Mouse (Mus musculus) stomach, postnatal 0 days (tissue): ENCODE measurements around the gene Myom1. TPM values are rescaled to one million over a fixed set of nuclear protein-coding genes. Genes with fewer than 3 reads are reported as not detected.

Experiments
- ATAC-seq: fragments of 200-750 bp; cut with Nextera tagmentation; 2 replicates; pipeline ENCODE4 v1.8.0; 2017; ENCODE audit not compliant: low FRiP score, low TSS enrichment
- DNase-seq: peaks from one replicate; pipeline ENCODE4 v3.0.0-alpha.2; 2016; ENCODE audit warnings: low spot score
- H3K27ac ChIP-seq: fragments of 300-500 bp; sonication (generic); replicated peaks from 2 replicates; pipeline ENCODE4 v1.5.1; 2014; ENCODE audit warnings: mild to moderate bottlenecking, control low read depth
- H3K27me3 ChIP-seq: fragments of 300-500 bp; sonication (generic); 2 replicates; pipeline ENCODE4 v1.6.1; 2014; ENCODE audit warnings: low read length; ENCODE audit not compliant: control insufficient read depth, insufficient read depth
- H3K36me3 ChIP-seq: fragments of 300-500 bp; sonication (generic); 2 replicates; pipeline ENCODE4 v1.6.1; 2014; ENCODE audit warnings: low read length, mixed read lengths; ENCODE audit not compliant: control insufficient read depth, insufficient read depth
- H3K4me1 ChIP-seq: fragments of 300-500 bp; sonication (generic); replicated peaks from 2 replicates; pipeline ENCODE4 v1.6.1; 2014; ENCODE audit warnings: antibody characterized with exemption; ENCODE audit not compliant: control insufficient read depth, insufficient read depth
- H3K4me2 ChIP-seq: fragments of 300-500 bp; sonication (generic); replicated peaks from 2 replicates; pipeline ENCODE4 v1.6.1; 2014; ENCODE audit warnings: low read depth, mild to moderate bottlenecking, control low read depth, moderate library complexity
- H3K4me3 ChIP-seq: fragments of 300-500 bp; sonication (generic); 2 replicates; pipeline ENCODE4 v1.5.1; 2014; ENCODE audit warnings: low read depth, low read length, control low read depth
- H3K9ac ChIP-seq: fragments of 300-500 bp; sonication (generic); 2 replicates; pipeline ENCODE4 v1.6.1; 2014; ENCODE audit warnings: mild to moderate bottlenecking, low read length, control low read depth, mixed read lengths
- H3K9me3 ChIP-seq: fragments of 300-500 bp; sonication (generic); 2 replicates; pipeline ENCODE4 v1.6.1; 2016; ENCODE audit warnings: low read length; ENCODE audit not compliant: control insufficient read depth
- CTCF ChIP-seq: IDR thresholded peaks from 2 replicates; pipeline ENCODE4 v1.5.1; 2016; ENCODE audit warnings: antibody characterized with exemption, low read depth, mild to moderate bottlenecking, moderate library complexity
- EP300 ChIP-seq: optimal IDR thresholded peaks from 2 replicates; pipeline ENCODE3; 2016; ENCODE audit warnings: antibody characterized with exemption
- WGBS: fragments of 180-500 bp; shearing (Covaris S2); extraction: QIAGEN DNeasy Blood & Tissue Kit; methylation state at CpG from one replicate; pipeline ENCODE4 v1.1.7; 2014; 5-methylcytosine and 5-hydroxymethylcytosine counted together
- polyA plus RNA-seq: library from polyadenylated mRNA; unstranded; fragments of >200 nt; fragmentation: Nextera tagmentation; extraction: Ambion mirVana; gene quantifications from 2 replicates; pipeline ENCODE4 v1.2.1, GENCODE M21; 2015

The Myom1 gene
- polyA plus RNA-seq, 1 experiment from 2014 or later, result 9.8 TPM

GRCm38 (mm10) chr17:70994671-70995070 is 7.8 kb upstream of the Myom1 start:
- Histone ChIP-seq H3K9me3 (no peaks in the 10 kb centered on the region), H3K9ac (no peak overlapping the region), H3K27ac (no peak overlapping the region), H3K36me3 (peaks cover 5% of the 10 kb centered on the region), H3K4me3 (no peak overlapping the region), H3K27me3 (no peaks in the 10 kb centered on the region), H3K4me2 (no peak overlapping the region), H3K4me1 (0 out of 2 replicates have a peak, but pooled peaks cover 2% of the 10 kb centered on the region)
- WGBS, result 77% methylated on average over 6 of the region's 6 CpGs
- no peak for DNase-seq
- ATAC-seq, result no peak
- TF ChIP-seq EP300, result no peak
- TF ChIP-seq CTCF, result no peak

GRCm38 (mm10) chr17:70995551-70995950 is 6.9 kb upstream of the Myom1 start:
- no peak for TF ChIP-seq EP300
- no peak for TF ChIP-seq CTCF
- H3K36me3 ChIP-seq, result peaks cover 5% of the 10 kb centered on the region
- H3K4me2 ChIP-seq, result no peak overlapping the region
- H3K9me3 ChIP-seq, result no peaks in the 10 kb centered on the region
- no peak overlapping the region for H3K27ac ChIP-seq
- DNase-seq, result no peak
- no peaks in the 10 kb centered on the region for H3K27me3 ChIP-seq
- H3K9ac ChIP-seq, result no peak overlapping the region
- H3K4me1 ChIP-seq, result 0 out of 2 replicates have a peak, but pooled peaks cover 2% of the 10 kb centered on the region
- 81% methylated on average over 6 of the region's 6 CpGs for WGBS
- no peak overlapping the region for H3K4me3 ChIP-seq
- ATAC-seq, result no peak

- ATAC-seq (no peak), DNase-seq (no peak)
- Histone ChIP-seq H3K9me3 (no peaks in the 10 kb centered on the region), H3K27me3 (no peaks in the 10 kb centered on the region), H3K4me1 (no peaks in the 10 kb centered on the region), H3K9ac (no peak overlapping the region), H3K36me3 (peaks cover under 1% of the 10 kb centered on the region), H3K4me3 (no peak overlapping the region), H3K27ac (no peak overlapping the region), H3K4me2 (no peak overlapping the region)
- TF ChIP-seq CTCF (no peak), EP300 (no peak)
- WGBS, result 50% methylated on average over 6 of the region's 6 CpGs
Measured at GRCm38 (mm10) chr17:70997836-70998235, 4.6 kb upstream of the Myom1 start.

- Histone ChIP-seq H3K9ac (no peak overlapping the region), H3K4me2 (no peak overlapping the region), H3K9me3 (no peaks in the 10 kb centered on the region), H3K4me3 (no peak overlapping the region), H3K36me3 (no peaks in the 10 kb centered on the region), H3K27ac (peak overlapping the region; percentile 53; the same call in 1 of the 2 replicates), H3K4me1 (no peaks in the 10 kb centered on the region; the same call in 1 of the 2 replicates), H3K27me3 (no peaks in the 10 kb centered on the region)
- TF ChIP-seq EP300 (no peak), CTCF (no peak)
- 72% methylated on average over 9 of the region's 9 CpGs for WGBS
- ATAC-seq (no peak), DNase-seq (no peak)
Measured at GRCm38 (mm10) chr17:70998400-70998975, 3.9 kb upstream of the Myom1 start.

GRCm38 (mm10) chr17:70999187-70999586 is 3.2 kb upstream of the Myom1 start:
- WGBS, result 37% methylated on average over 5 of the region's 5 CpGs
- H3K4me3 ChIP-seq, result no peak overlapping the region
- no peak for DNase-seq
- no peak overlapping the region for H3K9ac ChIP-seq
- no peak overlapping the region for H3K4me2 ChIP-seq
- H3K9me3 ChIP-seq, result no peaks in the 10 kb centered on the region
- TF ChIP-seq EP300 (no peak), CTCF (no peak)
- no peaks in the 10 kb centered on the region for H3K27me3 ChIP-seq
- no peak for ATAC-seq
- no peak overlapping the region for H3K27ac ChIP-seq
- H3K4me1 ChIP-seq, result peaks cover 2% of the 10 kb centered on the region; the same call in 1 of the 2 replicates
- no peaks in the 10 kb centered on the region for H3K36me3 ChIP-seq

- H3K9ac ChIP-seq, result no peak overlapping the region
- H3K4me1 ChIP-seq, result peaks cover 2% of the 10 kb centered on the region; the same call in 1 of the 2 replicates
- DNase-seq (no peak), ATAC-seq (no peak)
- TF ChIP-seq CTCF (no peak), EP300 (no peak)
- no peaks in the 10 kb centered on the region for H3K27me3 ChIP-seq
- H3K4me3 ChIP-seq, result peak overlapping the region; percentile 95
- H3K9me3 ChIP-seq, result no peaks in the 10 kb centered on the region
- no peaks in the 10 kb centered on the region for H3K36me3 ChIP-seq
- peak overlapping the region; percentile 43 for H3K4me2 ChIP-seq
- WGBS, result 36% methylated on average over 2 of the region's 2 CpGs
- no peak overlapping the region for H3K27ac ChIP-seq
Measured at GRCm38 (mm10) chr17:71000255-71000654, 2.2 kb upstream of the Myom1 start.
